Comparison of ENCODE assay signal across 21 mouse cellular contexts in the genomic region with DNA sequence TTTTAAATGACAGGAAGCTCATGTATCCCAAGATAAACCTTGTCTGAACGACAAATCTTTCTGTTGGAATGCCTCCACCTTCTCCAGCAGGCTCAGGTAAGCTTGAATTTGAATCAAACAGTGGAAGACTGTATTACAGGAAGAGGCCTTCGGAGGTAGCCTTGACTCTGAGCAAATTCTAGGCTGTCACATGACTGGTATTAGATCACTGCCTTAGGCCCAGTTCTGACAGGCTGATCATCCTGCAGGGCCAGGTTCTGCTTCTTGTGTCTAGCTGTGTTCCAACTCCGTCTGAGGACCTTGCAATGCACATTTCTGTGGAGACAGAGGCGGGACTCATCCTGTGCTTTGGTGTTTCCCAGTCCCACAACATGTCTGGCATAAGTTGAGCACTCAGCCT.
DNase-seq lines count a peak whose midpoint lies in the region; ATAC-seq and TF ChIP-seq lines count a peak whose summit lies in the region.
"Had no signal": no experiment of that assay in that cellular context is flagged by ENCODE, and none has a peak within 500 bp of the region (broad histone marks: within the 10 kb centered on the region; RNA-seq: fewer than 3 reads in every experiment).

No protein-coding gene starts in this region.

- H3K4me2 ChIP-seq in midbrain, embryonic 12.5 days (replicated peaks), result no peak overlapping the region
- no peak overlapping the region for H3K4me2 ChIP-seq in midbrain, postnatal 0 days (ENCODE audit: low read depth, low read length, poor library complexity, severe bottlenecking)
- H3K4me2 ChIP-seq in midbrain, embryonic 15.5 days, result no peak overlapping the region
- H3K4me2 ChIP-seq: embryonic facial prominence, embryonic 13.5 days; forebrain, embryonic 12.5 days; forebrain, embryonic 15.5 days; hindbrain, embryonic 12.5 days; hindbrain, embryonic 15.5 days had no signal

- no peak overlapping the region for H3K9ac ChIP-seq in midbrain, embryonic 12.5 days (replicated peaks)
- no peak overlapping the region for H3K9ac ChIP-seq in midbrain, postnatal 0 days (replicated peaks; ENCODE audit: low read length, poor library complexity, severe bottlenecking)
- H3K9ac ChIP-seq in midbrain, embryonic 15.5 days, result no peak overlapping the region
- H3K9ac ChIP-seq: embryonic facial prominence, embryonic 13.5 days; forebrain, embryonic 12.5 days; forebrain, embryonic 15.5 days; hindbrain, embryonic 12.5 days; hindbrain, embryonic 15.5 days had no signal

- WGBS in midbrain, embryonic 12.5 days, result 71% methylated on average over 4 of the region's 4 CpGs
- WGBS in midbrain, postnatal 0 days, result 53% methylated on average over 4 of the region's 4 CpGs
- 65% methylated on average over 4 of the region's 4 CpGs for WGBS in midbrain, embryonic 15.5 days
- 85% methylated on average over 4 of the region's 4 CpGs for WGBS in midbrain, embryonic 10.5 days

- DNase-seq in adrenal gland, adult 8-10 months, result peak; percentile 1
- no peak for DNase-seq in adrenal gland, postnatal 10 days
- no peak for DNase-seq in midbrain, postnatal 0 days (ENCODE audit: low spot score)
- DNase-seq in midbrain, embryonic 10.5 days (ENCODE audit: low spot score), result no peak
- DNase-seq: adrenal gland, postnatal 14 days; cerebellum, adult 11-12 months; cerebellum, adult 8-10 months; cerebellum, postnatal 10 days; cerebellum, postnatal 36 days; gastrocnemius, postnatal 25 days; heart, adult 2 months had no signal

- H3K27ac ChIP-seq in midbrain, embryonic 12.5 days (replicated peaks), result no peak overlapping the region
- H3K27ac ChIP-seq in midbrain, postnatal 0 days (ENCODE audit: low read depth, low read length), result no peak overlapping the region
- H3K27ac ChIP-seq in midbrain, embryonic 15.5 days, result no peak overlapping the region
- H3K27ac ChIP-seq in midbrain, embryonic 10.5 days (replicated peaks), result no peak overlapping the region
- H3K27ac ChIP-seq: embryonic facial prominence, embryonic 13.5 days; forebrain, embryonic 12.5 days; forebrain, embryonic 15.5 days; heart, adult 2 months; heart, embryonic 10.5 days; hindbrain, embryonic 12.5 days; hindbrain, embryonic 15.5 days had no signal

- H3K4me3 ChIP-seq in midbrain, embryonic 12.5 days, result no peak overlapping the region
- H3K4me3 ChIP-seq in midbrain, postnatal 0 days (ENCODE audit: low read depth, low read length), result no peak overlapping the region
- no peak overlapping the region for H3K4me3 ChIP-seq in midbrain, embryonic 15.5 days
- no peak overlapping the region for H3K4me3 ChIP-seq in midbrain, embryonic 10.5 days
- H3K4me3 ChIP-seq: embryonic facial prominence, embryonic 13.5 days; erythroblast, embryonic 14.5 days; forebrain, embryonic 12.5 days; forebrain, embryonic 15.5 days; heart, adult 2 months; heart, embryonic 10.5 days; hindbrain, embryonic 12.5 days; hindbrain, embryonic 15.5 days had no signal

- peak; percentile 34; the same call in 1 of the 2 replicates for ATAC-seq in midbrain, embryonic 12.5 days (ENCODE audit: low FRiP score, low read depth)
- ATAC-seq in midbrain, postnatal 0 days (ENCODE audit: low FRiP score), result no peak
- ATAC-seq in midbrain, embryonic 15.5 days (replicated peaks), result peak; percentile 78
- ATAC-seq: activated CD4-positive, CD25-positive, alpha-beta regulatory T cell, adult 4 months; forebrain, embryonic 15.5 days had no signal

- H3K4me1 ChIP-seq in midbrain, embryonic 12.5 days, result no peaks in the 10 kb centered on the region
- H3K4me1 ChIP-seq in midbrain, postnatal 0 days (ENCODE audit: insufficient read depth, low read length), result no peaks in the 10 kb centered on the region
- no peaks in the 10 kb centered on the region for H3K4me1 ChIP-seq in midbrain, embryonic 15.5 days
- no peaks in the 10 kb centered on the region for H3K4me1 ChIP-seq in midbrain, embryonic 10.5 days
- H3K4me1 ChIP-seq: embryonic facial prominence, embryonic 13.5 days; forebrain, embryonic 12.5 days; forebrain, embryonic 15.5 days; heart, embryonic 10.5 days; hindbrain, embryonic 12.5 days; hindbrain, embryonic 15.5 days had no signal

- H3K36me3 ChIP-seq in midbrain, embryonic 12.5 days, result no peaks in the 10 kb centered on the region
- H3K36me3 ChIP-seq in midbrain, postnatal 0 days (ENCODE audit: insufficient read depth, low read length), result no peaks in the 10 kb centered on the region
- H3K36me3 ChIP-seq in midbrain, embryonic 15.5 days (replicated peaks), result no peaks in the 10 kb centered on the region
- H3K36me3 ChIP-seq in midbrain, embryonic 10.5 days, result no peaks in the 10 kb centered on the region
- H3K36me3 ChIP-seq: embryonic facial prominence, embryonic 13.5 days; forebrain, embryonic 12.5 days; forebrain, embryonic 15.5 days; heart, embryonic 10.5 days; hindbrain, embryonic 12.5 days; hindbrain, embryonic 15.5 days had no signal

- no peaks in the 10 kb centered on the region for H3K27me3 ChIP-seq in midbrain, embryonic 12.5 days
- H3K27me3 ChIP-seq in midbrain, postnatal 0 days (ENCODE audit: insufficient read depth, low read length), result no peaks in the 10 kb centered on the region
- no peaks in the 10 kb centered on the region for H3K27me3 ChIP-seq in midbrain, embryonic 15.5 days (replicated peaks)
- H3K27me3 ChIP-seq in midbrain, embryonic 10.5 days (ENCODE audit: low read depth, poor library complexity, severe bottlenecking), result no peaks in the 10 kb centered on the region
- H3K27me3 ChIP-seq: embryonic facial prominence, embryonic 13.5 days; forebrain, embryonic 12.5 days; forebrain, embryonic 15.5 days; hindbrain, embryonic 12.5 days; hindbrain, embryonic 15.5 days had no signal

- no peaks in the 10 kb centered on the region for H3K9me3 ChIP-seq in midbrain, embryonic 12.5 days
- H3K9me3 ChIP-seq in midbrain, postnatal 0 days (ENCODE audit: low read length), result no peaks in the 10 kb centered on the region
- H3K9me3 ChIP-seq in midbrain, embryonic 15.5 days, result no peaks in the 10 kb centered on the region
- H3K9me3 ChIP-seq in midbrain, embryonic 10.5 days (replicated peaks), result no peaks in the 10 kb centered on the region
- H3K9me3 ChIP-seq: embryonic facial prominence, embryonic 13.5 days; forebrain, embryonic 12.5 days; forebrain, embryonic 15.5 days; heart, embryonic 10.5 days; hindbrain, embryonic 12.5 days; hindbrain, embryonic 15.5 days had no signal

- TF ChIP-seq CTCF in midbrain, postnatal 0 days (IDR thresholded peaks at IDR 0.05), result no peak
